Mouse (Mus musculus) embryonic fibroblast, embryonic 13.5 days (primary cell): Measurements from ENCODE around the gene Tmem206.

Experiments used
- CTCF ChIP-seq: IDR thresholded peaks from 2 replicates; pipeline ENCODE4 v1.5.1; 2011; ENCODE audit warnings: mild to moderate bottlenecking, control low read depth, low read length, moderate library complexity, borderline replicate concordance; ENCODE audit not compliant: insufficient read depth
- POLR2A ChIP-seq: IDR thresholded peaks from 2 replicates; pipeline ENCODE4 v1.6.1; 2011; ENCODE audit warnings: low read depth, mild to moderate bottlenecking, control low read depth, low read length, moderate library complexity

GRCm38 (mm10) chr1:191292348-191292747 lies 33.4 kb upstream of the Tmem206 start:
- no peak for TF ChIP-seq POLR2A
- TF ChIP-seq CTCF = no peak
